Mouse (Mus musculus): ENCODE measurements around the gene Fbxl3. TPM values are rescaled to one million over a fixed set of nuclear protein-coding genes. Genes with fewer than 3 reads are reported as not detected.
A peak's percentile ranks its signal among the peaks of the same experiment; 100 is the strongest.

Fbxl3 gene
- total RNA-seq (2022), result 10 to 100 TPM; 45.5 to 56.2 (median 51.0) TPM

DNA sequence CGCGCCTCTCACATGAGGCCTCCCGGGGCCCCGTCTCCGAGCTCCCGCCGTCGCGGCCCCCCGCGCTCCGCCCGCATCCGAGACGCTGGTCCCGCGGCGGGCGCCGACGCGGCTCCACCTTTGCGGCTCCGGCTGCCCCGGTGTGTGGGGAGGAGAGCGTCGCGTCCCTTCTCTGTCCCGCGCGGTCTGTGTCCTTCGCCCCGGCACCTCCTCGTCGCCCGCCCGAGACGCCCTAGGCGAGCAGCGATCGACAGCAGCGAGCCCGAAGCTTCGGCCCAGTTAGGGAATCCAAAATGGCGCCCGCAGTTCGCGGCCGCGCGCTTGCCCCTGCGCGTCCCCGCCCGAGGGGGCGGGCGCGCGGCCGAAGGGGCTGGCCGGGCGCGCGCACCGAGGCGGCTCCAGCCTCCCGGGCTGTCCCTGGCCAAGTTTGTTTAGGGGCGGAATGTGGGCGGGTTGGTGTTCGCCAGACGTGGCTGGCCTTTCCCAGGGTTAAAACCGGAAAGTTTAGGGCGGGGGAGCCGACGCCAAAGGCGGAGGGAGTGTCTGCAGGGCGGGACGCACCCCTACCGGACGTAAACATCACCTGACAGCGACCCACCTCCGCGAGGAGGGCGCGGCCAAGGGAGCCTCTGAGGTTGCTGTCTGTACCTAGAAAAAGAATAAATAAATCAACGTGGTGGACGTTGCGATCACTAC is at the start of gene Fbxl3:
Fbxl3 (minus strand) TSS at position 329 of the 696 bp plus-strand sequence.
- DNase-seq (ENCODE audit: low spot score in 2 of 2), result peak; percentile 88 to 96

DNA sequence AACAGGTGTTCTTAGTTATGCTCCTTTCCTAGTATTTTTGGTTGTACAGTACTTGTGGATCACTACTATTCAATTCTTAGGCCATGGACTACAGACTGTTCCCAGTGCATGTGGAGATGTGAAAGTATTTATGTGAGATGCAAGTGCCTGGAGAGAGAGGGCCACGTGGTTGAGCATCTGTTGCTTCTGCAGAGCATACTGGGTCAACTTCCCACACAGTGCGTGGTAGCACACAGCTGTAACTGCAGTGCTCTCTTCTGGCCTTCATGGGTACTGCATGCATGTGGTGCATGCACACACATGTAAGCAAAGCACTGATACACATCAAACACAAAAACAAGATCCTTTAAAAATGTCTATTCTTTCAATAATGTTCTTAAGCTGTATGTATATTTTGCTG is 32.6 kb upstream of the Fbxl3 start:
- peak; percentile 7 to 9 for DNase-seq (ENCODE audit: low spot score in 2 of 2)

DNA sequence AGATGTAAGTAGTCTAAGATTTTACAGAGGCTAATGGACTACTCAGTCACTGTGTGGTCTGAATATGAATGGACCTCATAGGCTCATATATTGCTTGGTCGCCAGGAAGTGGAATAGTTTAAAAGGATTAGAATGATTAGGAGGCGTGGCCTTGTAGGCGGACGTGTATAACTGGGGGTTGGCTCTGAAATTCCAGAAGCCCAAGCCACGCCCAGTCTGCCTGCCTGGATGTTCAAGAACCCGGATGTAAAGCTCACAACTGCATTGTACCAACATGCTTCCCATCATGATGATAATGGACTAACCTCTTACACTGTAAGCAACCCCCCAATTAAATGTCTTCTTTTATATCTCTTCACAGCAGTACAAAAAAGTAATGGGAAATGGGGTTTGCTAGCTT is 26.4 kb upstream of the Fbxl3 start:
- no peak for DNase-seq (ENCODE audit: low spot score in 2 of 2)

DNA sequence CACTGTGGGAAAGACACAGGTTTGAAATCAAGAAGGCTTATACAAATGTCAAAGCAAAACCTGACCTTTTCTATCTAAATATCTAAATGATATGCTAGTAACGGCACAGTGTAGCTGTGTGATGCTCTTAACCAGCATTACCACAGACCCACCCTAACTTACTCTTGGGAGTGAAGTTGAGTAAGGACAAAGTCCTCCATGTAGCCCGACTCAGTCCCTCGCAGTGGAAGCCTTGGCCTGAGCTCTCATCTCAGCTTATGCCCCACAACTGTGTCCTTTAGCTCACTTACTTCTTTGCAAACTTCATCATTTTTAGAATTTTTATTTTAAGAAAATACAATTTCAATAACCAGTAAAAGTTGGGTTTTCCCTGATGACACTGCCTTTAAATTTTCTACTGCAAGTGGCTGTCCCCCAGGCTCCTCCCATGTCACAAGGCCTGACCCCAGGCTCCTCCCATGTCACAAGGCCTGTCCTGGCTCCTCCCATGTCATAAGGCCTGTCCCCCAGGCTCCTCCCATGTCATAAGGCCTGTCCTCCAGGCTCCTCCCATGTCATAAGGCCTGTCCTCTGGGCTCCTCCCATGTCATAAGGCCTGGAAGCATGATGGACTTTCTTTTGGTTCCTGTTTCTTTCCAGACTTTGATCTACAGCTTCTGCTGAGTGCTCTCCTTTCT is 15.8 kb upstream of the Fbxl3 start:
- DNase-seq (ENCODE audit: low spot score in 2 of 2), result no peak

DNA sequence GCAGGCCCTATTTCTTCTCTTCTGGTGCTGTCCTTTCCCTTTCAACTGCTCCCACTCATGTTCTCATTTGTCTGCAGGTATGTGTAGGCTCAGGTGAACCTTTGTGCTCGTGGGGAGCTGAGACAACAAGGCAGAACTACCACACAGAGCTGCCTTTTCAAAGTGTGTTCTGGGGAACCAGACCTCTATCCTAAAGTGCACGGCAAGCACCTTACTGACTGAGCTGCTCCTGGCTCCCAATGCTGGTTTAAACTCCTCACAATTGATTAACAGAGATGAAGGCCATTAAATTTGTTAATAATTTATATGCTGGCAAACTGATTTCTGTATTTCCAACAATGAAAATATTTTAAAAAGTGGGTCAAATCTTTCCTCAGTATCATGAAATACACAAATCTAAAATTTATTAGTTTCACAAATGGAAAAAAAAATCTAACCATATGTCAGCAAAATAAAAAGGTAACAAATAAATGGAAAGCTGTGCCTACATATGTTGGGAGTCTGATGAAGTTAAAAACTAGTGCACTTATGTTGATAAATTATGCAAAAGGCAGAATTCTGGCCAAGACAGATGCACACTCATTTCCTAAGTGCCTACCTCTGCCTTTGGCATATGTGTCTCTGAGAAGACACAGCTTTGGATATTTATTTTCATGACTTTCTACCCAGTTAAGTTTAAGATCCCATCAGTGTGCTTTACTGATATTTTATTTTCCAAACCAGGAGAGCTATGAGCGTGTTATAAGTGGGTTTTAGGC is 13.4 kb upstream of the Fbxl3 start:
- DNase-seq (ENCODE audit: low spot score in 2 of 2), result no peak

DNA sequence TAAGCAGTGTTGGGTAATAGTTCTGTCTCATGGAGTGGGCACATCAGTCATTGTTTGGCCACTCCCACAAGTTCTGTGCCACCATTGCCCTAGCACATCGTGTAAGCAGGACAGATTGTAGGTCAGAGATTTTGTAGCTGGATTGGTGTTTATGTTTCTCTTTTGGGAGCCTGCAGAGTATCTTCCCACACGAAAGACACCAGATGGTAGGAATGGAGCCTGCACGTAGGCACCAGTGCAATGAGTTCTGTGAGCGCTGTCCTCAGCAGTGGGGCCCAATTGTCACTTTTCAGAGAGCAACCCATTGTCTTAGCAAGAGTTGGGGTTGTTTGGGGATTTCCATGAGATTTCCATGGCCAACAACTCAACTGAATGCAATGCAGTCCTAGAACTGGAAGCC is 10.6 kb upstream of the Fbxl3 start:
- DNase-seq (ENCODE audit: low spot score in 2 of 2), result no peak

DNA sequence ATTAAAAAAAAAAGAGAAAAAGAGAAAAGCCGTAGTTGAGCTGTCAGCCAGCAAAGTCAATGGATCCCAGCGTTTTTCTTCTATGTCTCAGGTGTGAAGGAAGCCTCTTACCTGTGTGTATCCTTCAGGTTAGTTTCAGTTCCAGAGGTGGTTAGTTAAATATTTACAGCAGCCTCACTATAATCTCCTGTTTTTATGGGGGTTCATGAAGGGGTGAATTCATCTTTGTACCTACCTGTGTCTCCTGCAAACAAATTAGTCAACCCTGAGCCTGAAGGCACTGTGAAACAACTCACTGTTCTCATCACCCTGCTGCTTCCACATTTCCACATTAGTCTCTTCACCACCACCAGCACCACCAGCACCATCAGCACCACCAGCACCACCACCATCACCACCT is 6.9 kb upstream of the Fbxl3 start:
- no peak for DNase-seq (ENCODE audit: low spot score in 2 of 2)

DNA sequence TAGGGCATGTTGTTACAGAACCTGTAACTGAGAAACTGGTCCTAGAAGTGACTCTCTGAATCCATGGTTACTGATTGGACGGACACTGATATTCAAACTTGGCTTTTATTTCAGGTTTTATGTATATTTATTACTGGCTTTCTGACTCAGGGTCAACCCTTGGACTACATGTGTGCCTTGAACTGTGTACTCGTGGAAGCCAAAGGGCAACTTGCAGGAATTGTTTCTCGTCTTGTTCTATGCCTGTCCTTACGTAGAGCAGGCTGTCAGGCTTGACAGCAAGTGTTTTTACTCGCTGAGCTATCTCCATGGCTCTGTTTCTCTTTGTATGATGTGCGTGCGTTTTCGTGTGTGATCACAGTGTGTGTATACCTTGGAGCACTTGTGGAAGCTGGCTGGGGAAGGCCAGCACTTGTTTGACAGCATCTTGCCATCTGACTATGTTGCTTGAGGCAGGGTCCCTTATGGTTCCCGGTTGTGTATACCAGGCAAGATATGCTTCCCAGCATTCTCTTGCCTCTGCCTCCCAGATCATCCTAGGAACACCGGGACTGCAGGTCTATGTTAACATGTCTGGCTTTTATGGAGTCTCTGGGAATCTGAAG is 3.5 kb upstream of the Fbxl3 start:
- DNase-seq (ENCODE audit: low spot score in 2 of 2), result no peak

DNA sequence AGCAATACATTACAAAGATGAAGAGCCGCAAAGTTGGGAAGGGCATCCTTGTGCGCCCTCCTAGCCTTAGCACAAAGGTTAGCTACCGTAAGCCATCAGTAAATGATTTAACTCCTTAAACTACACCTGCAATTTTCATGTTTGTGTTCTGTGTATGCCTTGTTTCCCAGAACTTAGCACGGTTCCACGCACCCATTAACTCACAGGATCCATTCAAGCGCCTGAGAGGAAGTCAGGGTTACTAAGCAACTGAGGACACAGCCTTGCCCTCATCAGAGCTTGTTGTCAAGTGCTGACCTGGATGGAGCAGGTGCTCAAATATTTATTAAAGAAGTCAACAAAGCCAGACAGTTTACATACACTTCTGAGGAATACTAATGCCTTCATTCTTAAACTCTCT is 2.9 kb upstream of the Fbxl3 start:
- DNase-seq (ENCODE audit: low spot score in 2 of 2), result no peak

DNA sequence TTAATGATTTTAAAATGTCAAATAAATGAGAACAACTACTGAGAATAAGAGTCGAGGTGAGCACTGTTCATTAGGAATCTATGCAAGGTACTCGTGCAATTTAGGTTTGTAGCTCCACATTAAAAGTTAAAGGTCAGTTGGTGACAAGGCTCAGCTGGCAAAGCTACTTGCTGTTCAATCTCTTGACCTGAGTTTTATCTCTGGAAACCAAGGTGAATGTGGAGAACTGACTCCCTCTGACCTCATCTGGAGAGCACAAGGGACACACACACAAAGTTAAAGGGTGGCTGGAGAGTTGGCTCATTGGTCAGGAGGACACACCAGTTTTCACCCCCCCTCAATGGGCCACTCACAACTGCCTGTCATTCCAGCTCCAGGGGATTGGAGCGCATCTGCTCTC is 1.8 kb upstream of the Fbxl3 start:
- DNase-seq (ENCODE audit: low spot score in 2 of 2), result no peak

DNA sequence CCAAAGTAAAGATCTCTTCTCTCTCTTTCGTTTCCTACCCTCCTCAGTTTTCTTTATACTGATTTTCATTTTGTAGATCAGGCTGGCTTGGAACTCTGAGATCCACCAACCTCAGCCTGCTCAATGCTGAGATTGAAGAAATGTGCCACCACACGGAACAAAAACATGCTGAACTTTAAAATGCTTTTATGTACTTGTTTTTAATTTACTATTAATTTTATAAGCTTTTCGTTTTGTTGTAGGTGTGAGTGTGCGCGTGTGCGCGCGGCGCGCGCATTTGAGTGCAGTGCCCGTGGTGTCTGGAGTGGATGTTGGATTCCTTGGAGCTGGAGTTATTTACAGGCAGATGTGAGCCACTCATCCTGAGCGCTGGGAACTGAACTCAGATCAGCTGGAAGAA is 930 bp upstream of the Fbxl3 start:
- no peak for DNase-seq (ENCODE audit: low spot score in 2 of 2)

DNA sequence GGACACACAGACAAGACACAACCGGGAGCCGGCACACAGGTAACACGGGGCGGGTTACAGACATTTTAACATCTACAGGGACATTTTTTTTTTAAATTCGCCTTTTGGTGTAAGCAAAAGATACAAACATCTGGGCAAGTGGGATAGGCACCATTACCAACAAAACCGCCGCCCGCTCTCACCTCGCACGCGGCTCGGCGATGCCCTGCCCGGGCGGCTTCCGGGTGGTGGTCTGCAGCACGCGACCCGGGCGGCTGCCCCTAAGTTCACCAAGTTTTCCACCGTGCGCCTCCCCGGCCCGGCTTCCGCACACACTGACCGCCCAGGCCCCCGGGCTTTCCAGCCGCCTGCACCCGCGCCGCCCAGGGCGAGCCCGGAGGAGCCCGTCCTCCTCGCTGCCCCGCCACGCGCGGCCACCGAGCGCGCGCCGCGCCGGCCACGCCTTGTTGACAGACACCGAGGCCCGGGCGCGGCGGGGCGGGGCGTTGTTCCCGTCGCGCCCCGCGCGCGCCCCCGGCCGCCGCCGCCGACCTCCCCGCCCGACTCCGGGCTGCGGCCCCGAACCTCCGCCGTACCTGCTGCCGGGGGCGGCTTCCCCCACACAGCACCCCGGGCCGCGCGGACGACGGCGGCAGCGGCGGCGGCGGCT is 655 bp downstream of the Fbxl3 start:
- peak; percentile 78 to 88 for DNase-seq (ENCODE audit: low spot score in 2 of 2)

DNA sequence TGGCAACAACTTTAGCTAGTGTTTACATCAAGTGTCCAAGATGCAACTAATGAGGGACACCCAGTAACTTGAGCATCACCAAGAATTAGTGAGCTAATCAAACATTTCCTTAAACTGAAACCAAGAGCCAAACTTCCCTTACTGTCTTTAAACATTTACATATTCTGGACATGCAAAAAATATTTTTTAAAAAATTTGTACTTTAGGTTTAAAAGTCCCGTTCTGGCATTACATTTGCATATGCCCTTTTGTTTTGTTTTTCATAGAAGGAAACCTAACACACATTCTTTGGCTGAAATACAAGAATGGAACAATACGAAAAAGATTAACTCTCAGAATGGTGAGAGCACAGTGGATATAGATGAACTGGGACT is 1.2 kb downstream of the Fbxl3 start:
- no peak for DNase-seq (ENCODE audit: low spot score in 2 of 2)

DNA sequence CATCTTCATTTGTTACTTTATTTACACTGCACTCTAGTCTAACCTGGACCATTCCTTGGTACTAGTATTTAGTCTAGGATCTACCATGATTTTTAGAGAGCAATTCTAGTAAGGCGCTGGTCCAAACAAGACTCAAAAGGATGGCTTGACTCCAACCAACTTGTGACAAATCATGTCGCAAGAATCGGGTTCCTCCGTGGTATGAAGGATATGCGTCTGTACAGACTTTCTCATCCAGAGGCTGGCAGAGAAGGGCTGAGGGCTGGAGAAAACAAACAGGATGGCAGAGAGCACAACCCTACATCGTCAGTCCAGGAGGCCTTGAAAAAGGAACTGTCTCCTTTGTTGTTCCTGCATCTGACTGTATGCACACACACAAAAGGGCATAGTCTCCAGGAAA is 2.7 kb downstream of the Fbxl3 start:
- DNase-seq (ENCODE audit: low spot score in 2 of 2), result no peak

DNA sequence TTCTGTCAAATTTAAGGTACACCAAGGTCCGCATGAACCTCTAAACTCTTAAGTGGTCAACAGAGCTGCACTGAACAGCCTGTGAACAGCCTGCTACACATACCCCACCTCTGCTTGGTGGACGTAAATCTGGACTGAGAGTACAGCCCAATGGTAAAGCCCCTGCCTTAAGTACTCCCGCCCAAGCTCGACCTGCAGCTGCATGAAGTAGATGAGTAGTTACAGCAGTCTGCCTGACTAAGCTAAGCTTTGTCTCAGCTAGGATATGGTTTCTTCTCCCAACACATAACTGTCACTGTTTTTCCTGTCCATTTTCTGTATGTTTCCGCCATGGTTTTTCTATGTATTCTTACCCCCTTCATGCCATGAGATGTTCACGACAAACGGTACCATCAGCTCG is 3.5 kb downstream of the Fbxl3 start:
- DNase-seq (ENCODE audit: low spot score in 2 of 2), result no peak

DNA sequence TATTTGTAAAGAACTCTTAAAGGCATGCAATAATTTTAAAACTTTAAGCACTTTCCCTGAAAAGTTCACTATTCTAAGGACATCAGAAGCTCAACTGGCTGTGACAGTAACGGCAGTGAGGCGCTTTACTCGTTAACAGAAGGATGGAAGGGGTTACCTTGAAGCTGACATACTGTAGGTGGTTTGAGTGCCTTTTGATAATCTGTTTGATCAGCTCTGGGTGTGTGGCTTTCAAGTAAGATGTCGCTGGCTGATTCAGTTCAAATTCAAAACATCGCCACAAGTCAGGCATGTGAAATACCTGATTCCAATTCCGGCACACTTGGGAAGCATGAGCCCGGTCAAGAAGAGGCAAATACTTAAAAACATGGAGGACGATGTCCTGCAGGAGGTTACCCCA is 4.3 kb downstream of the Fbxl3 start:
- no peak for DNase-seq (ENCODE audit: low spot score in 2 of 2)

DNA sequence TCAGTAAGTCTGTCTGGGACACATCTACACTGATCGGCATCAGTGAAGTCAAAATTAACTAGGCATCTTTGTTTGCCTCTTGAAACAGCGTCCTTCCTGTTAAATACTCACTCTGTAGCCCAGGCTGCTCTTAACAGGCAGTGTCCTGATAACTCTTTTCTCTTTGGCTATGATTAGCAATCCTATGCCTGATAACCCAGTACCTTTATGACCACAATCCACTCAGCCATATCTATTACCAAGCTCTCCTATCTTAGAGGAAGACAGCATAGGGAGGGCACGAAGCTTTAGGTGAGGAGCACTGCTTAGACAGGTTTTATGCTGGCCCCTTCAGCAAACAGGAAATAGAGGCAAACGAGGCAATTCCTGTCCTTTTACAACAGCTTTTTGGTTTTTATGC is 5.7 kb downstream of the Fbxl3 start:
- DNase-seq (ENCODE audit: low spot score in 2 of 2), result no peak

DNA sequence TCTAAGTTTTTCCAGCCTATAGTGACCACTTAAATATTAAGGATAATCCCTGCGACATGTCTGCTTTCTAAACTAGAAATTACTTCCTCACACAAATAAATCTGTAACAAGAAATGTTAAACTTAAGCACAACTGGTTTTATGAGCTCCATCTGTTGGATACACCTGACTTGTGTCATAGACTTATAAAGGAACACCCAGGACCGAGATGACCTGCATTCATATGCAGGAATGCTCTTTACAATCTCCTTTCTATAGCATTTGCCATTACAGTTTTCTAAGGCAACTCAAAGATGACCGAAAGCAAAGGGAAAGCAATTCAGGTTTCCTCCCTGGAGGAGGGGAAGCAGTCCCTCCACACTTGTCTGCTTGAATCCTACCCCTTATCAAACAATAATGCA is 6.1 kb downstream of the Fbxl3 start:
- DNase-seq (ENCODE audit: low spot score in 2 of 2), result no peak

DNA sequence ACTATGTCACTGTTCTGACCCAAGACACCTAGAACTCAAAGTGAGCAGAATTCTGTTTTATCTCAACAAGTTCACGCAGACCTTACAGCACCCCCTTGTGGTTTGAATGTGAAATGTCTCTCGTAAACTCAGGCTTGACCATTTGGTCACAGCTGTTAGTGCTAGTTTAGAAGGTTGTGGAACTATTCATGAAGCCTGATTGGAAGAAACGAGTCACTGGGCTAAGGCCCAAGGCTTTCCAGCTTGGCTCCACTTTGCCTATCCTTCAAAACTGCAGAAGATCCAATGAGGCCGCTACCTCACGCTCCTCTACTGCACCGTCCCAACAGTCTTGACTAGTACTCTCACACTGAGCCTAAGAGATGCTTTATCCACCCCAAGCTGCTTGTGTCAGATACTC is 10.7 kb downstream of the Fbxl3 start:
- DNase-seq (ENCODE audit: low spot score in 2 of 2), result no peak

DNA sequence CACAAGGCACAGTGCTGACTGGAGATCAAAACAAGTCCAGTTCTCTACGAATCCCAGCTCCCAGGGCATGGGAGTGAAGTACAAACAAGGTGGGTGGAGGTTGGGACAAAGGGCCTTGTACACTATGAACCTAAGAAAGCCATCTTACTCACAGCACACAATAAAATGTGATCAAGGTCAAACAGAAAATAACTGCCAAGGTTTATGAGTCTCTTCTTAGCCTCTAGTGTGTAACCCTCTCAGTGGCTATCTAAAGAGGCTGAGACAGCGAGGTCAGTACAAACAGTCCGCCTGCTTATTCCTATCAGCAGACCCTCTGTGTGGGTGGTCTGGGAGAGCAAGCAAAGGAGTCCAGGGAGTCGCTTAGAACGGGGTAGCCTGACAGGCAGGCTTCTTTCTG is 11.5 kb downstream of the Fbxl3 start:
- DNase-seq (ENCODE audit: low spot score in 2 of 2), result no peak

DNA sequence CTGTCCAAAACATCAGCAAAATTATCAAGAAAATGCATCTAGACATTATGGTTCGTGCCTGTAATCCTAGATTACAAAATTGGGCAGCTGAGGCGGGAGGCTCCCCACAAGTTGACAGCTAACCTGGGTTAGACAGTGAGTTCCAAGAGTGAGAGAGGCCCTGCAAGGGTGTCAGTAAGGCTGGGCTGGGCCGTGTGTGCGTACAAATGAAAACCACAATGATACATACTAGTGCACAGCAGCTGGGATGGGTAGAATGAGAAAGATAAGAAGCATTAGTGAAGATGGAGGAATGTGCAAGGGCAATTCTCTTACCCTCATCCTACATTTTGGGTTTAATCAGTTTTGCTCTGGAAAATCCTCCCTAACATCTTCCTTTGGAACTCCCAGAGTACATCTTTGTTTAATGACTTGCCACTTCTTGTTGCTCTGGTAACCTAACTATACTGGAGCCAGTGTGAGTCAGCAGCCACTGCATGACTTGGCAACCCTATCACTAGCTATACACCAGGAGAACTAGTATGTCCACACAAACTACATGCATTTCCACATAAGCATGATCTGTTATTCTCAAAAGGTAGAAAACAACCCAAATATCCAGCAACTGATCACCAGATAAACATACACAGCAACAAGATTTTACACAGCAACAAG is 12.6 kb downstream of the Fbxl3 start:
- no peak for DNase-seq (ENCODE audit: low spot score in 2 of 2)
